Mouse (Mus musculus): ENCODE data around the gene Pld5. TPM values are rescaled to one million over a fixed set of nuclear protein-coding genes. Genes with fewer than 3 reads are reported as not detected.

The Pld5 gene
- polyA plus RNA-seq, 1 experiment from 2014 or later = 0.80 TPM

DNA sequence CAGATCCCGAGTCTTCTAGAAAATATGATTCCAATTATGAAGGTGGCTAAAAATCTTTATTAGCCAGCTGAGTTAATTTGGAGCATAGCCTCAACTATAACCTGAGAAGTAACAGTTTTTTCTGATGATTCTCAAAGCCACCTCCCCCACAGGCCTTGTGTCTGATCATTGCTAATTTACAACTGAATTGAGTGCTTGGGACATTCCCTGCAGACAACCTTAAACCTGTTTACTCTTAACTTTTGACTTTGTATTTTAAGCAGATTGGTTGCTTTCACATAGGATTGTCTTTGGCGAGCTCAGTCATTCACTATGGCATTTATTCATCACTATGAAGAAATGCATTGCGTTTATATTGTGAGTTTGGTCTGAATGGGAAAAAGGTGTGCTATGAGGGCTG, 246.7 kb downstream of the Pld5 start:
- H3K4me3 ChIP-seq = no peak overlapping the region
- H3K9me3 ChIP-seq (replicated peaks) = no peaks in the 10 kb centered on the region
- no peaks in the 10 kb centered on the region for H3K36me3 ChIP-seq (ENCODE audit: poor library complexity, severe bottlenecking)
- H3K4me2 ChIP-seq = no peak overlapping the region
- H3K9ac ChIP-seq = no peak overlapping the region
- H3K27me3 ChIP-seq = no peaks in the 10 kb centered on the region
- no peak for ATAC-seq
- H3K27ac ChIP-seq = no peak overlapping the region
- 64% methylated on average over 3 of the region's 3 CpGs for WGBS
- no peaks in the 10 kb centered on the region for H3K4me1 ChIP-seq

DNA sequence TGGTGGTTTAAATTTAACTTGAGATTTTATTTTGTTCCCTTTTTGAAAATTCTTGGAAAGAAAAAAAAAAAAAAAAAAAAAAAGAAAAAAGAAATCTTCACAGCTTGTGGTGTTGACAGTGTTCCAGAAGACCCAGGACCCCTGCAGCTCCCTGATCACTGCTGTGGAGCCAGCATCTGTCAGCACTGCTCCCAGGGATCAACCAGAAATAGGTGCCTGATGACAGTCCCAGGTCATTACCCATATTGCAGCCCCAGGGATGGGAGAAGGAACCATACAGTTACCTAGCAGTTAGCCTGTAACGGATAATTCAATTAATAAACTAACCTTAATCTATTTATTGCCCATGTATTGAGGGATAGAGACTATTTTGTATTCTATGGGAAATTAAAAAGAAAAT, 250.6 kb downstream of the Pld5 start:
- H3K27me3 ChIP-seq = no peaks in the 10 kb centered on the region
- WGBS = 64% methylated on average over 1 of the region's 1 CpGs
- no peak overlapping the region for H3K9ac ChIP-seq
- H3K36me3 ChIP-seq (ENCODE audit: poor library complexity, severe bottlenecking) = no peaks in the 10 kb centered on the region
- H3K4me2 ChIP-seq = no peak overlapping the region
- no peaks in the 10 kb centered on the region for H3K9me3 ChIP-seq (replicated peaks)
- no peaks in the 10 kb centered on the region for H3K4me1 ChIP-seq
- no peak overlapping the region for H3K4me3 ChIP-seq
- H3K27ac ChIP-seq = no peak overlapping the region
- no peak for ATAC-seq

DNA sequence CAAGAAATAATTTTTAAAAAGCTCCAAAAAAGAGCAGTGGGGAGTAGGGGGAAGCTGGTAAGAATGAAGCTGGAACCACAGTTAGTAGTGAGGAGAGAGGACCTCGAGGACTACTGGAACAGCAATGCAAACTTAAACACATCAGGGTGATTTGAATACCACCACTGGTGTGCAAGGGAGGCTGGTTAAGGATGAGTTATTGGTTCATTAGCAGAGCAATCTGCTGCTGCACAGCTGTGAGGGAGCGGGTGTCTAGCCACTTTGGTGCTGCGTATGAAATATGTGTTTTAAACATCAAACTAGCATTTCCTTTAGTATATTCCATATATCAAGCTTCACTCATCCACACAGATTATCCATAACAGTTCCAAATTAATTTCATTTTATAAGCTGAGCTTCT, 256.6 kb downstream of the Pld5 start:
- Histone ChIP-seq H3K9me3 (replicated peaks) (no peaks in the 10 kb centered on the region), H3K4me3 (no peak overlapping the region), H3K4me2 (no peak overlapping the region), H3K4me1 (peaks cover 14% of the 10 kb centered on the region; the same call in 1 of the 2 replicates), H3K9ac (no peak overlapping the region), H3K36me3 (ENCODE audit: poor library complexity, severe bottlenecking) (no peaks in the 10 kb centered on the region), H3K27me3 (no peaks in the 10 kb centered on the region), H3K27ac (no peak overlapping the region)
- WGBS = 93% methylated on average over 3 of the region's 3 CpGs
- ATAC-seq = no peak

DNA sequence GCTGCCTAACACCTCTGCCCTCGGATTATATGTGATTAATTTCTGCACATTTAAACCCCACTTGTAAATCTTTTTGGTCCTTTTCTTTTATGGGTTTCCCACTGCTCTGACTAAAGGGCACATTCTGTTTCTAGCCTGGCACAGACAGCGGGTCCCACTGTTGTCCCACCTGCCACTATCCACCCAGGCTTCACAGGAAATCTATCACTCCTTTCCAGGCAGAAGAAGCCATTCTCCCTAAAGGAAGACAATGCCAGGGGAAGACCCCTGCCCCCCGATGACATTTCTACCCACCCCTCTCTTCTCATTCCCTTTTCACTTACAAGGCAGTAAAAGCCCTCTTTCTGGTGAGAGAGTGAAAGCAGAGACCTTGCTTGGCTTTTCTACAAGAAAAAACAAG, 259.0 kb downstream of the Pld5 start:
- Histone ChIP-seq H3K4me1 (peaks cover 17% of the 10 kb centered on the region; the same call in 1 of the 2 replicates), H3K9ac (no peak overlapping the region), H3K4me3 (no peak overlapping the region), H3K4me2 (no peak overlapping the region), H3K36me3 (ENCODE audit: poor library complexity, severe bottlenecking) (no peaks in the 10 kb centered on the region), H3K9me3 (replicated peaks) (no peaks in the 10 kb centered on the region), H3K27me3 (no peaks in the 10 kb centered on the region), H3K27ac (no peak overlapping the region)
- 40% methylated on average over 3 of the region's 3 CpGs for WGBS
- no peak for ATAC-seq

DNA sequence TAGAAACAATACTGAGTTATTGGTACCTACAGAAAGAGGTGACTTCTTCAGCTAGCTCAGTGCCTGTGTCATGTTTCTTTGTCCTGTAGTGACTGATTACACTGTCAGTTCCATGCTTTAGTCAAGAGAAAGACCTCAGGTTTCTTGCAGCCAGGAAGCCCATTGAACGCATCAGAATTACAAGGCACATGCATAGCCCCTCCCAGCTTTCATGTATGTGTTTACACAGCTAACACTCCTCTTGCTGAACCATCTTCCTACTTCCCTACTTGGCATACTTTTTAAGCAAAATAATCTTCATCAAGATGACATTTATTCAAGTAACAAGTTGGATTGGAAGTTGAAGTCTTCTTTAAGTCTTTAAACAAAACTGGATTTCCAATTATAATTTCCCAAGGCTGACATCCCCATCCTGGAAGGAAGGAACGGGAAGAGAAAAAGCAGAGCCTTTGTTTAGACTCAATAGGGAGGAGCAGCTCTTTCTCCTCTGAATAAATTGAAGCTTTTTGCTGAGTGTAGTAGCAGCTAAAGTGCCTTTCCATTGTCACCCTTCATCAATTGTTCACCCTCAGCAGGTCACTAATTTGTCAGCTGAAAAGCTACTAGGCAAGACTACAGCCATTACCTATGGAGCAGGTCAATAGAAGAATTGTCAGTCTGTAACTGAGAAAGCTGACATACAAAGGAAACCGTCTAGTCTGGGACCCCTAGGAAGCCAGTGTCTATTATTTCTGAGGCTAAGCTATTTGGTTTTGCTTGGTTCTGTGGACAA, 261.4 kb downstream of the Pld5 start:
- ATAC-seq = peak; percentile 71; the same call in 1 of the 2 replicates
- Histone ChIP-seq H3K27me3 (no peaks in the 10 kb centered on the region), H3K36me3 (ENCODE audit: poor library complexity, severe bottlenecking) (no peaks in the 10 kb centered on the region), H3K27ac (peak overlapping the region; percentile 1; the same call in 1 of the 2 replicates), H3K4me1 (peaks cover 17% of the 10 kb centered on the region; the same call in 1 of the 2 replicates), H3K9me3 (replicated peaks) (no peaks in the 10 kb centered on the region), H3K4me2 (no peak overlapping the region), H3K4me3 (no peak overlapping the region), H3K9ac (no peak overlapping the region)
- 2% methylated on average over 3 of the region's 3 CpGs for WGBS

DNA sequence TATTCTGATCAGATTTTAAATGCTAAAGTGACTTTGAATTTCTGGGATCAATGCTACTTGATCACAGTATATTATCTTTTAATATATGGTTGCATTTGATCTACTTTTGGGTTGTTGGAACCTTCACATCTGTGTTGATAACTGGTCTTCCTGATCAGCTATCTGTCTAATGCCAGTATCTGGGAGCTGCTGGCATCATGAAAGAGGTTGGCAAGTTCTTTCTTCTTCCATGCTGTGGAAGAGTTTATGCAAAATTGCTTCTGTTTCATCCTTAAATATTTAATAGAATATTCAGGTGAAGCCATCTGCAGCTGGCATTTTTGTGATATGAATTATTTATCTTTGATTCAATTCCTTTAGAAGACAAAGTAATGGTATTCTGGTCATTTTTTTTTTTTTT, 263.6 kb downstream of the Pld5 start:
- ATAC-seq = no peak
- Histone ChIP-seq H3K4me3 (no peak overlapping the region), H3K36me3 (ENCODE audit: poor library complexity, severe bottlenecking) (no peaks in the 10 kb centered on the region), H3K9ac (no peak overlapping the region), H3K4me1 (peaks cover 17% of the 10 kb centered on the region; the same call in 1 of the 2 replicates), H3K27ac (no peak overlapping the region), H3K4me2 (no peak overlapping the region), H3K27me3 (no peaks in the 10 kb centered on the region), H3K9me3 (replicated peaks) (no peaks in the 10 kb centered on the region)

DNA sequence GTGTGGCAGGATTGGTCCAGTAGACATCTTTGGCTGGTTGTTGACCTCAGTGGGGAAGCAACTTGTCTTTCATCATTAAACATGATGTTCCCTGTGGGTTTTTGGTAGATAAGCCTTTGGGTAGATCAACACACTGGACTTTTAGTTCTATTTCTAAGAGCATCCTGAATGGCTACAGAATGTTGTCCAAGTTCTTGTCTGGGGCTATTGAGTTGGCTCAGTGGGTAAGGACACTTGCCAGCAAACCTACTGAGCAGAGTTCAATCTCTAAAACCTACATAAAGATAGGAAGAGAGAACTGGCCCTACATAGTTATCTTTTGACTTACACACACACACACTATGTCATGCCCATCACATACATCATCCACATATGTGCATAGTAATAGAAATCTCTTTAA, 264.0 kb downstream of the Pld5 start:
- H3K9ac ChIP-seq = no peak overlapping the region
- H3K9me3 ChIP-seq (replicated peaks) = no peaks in the 10 kb centered on the region
- no peak overlapping the region for H3K4me3 ChIP-seq
- no peak overlapping the region for H3K4me2 ChIP-seq
- H3K27me3 ChIP-seq = no peaks in the 10 kb centered on the region
- no peak for ATAC-seq
- H3K27ac ChIP-seq = no peak overlapping the region
- peaks cover 13% of the 10 kb centered on the region; the same call in 1 of the 2 replicates for H3K4me1 ChIP-seq
- no peaks in the 10 kb centered on the region for H3K36me3 ChIP-seq (ENCODE audit: poor library complexity, severe bottlenecking)

DNA sequence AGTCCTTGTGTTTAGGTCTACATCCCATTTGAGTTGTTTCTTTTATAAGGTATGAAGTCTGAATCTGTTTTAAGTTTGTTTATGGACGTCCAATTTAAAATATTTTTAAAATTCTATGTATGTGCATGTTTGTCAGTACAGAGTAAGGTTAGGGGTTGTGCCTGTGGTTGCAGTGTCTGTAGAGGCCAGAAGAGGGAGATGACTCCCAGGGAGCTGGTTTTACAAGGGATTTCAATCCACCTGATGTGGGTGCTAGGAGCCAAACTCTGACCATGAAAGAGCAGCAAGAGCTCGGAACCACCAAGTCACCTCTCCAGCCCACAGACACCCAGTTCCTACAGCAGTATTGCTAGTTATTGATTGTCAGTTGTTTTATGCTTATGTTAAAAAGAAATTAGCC, 266.7 kb downstream of the Pld5 start:
- H3K9me3 ChIP-seq (replicated peaks) = no peaks in the 10 kb centered on the region
- H3K4me3 ChIP-seq = no peak overlapping the region
- H3K4me2 ChIP-seq = no peak overlapping the region
- no peak overlapping the region for H3K27ac ChIP-seq
- H3K27me3 ChIP-seq = no peaks in the 10 kb centered on the region
- 0 out of 2 replicates have a peak, but pooled peaks cover 2% of the 10 kb centered on the region for H3K4me1 ChIP-seq
- no peak for ATAC-seq
- H3K9ac ChIP-seq = no peak overlapping the region
- 89% methylated on average over 2 of the region's 2 CpGs for WGBS
- H3K36me3 ChIP-seq (ENCODE audit: poor library complexity, severe bottlenecking) = no peaks in the 10 kb centered on the region

DNA sequence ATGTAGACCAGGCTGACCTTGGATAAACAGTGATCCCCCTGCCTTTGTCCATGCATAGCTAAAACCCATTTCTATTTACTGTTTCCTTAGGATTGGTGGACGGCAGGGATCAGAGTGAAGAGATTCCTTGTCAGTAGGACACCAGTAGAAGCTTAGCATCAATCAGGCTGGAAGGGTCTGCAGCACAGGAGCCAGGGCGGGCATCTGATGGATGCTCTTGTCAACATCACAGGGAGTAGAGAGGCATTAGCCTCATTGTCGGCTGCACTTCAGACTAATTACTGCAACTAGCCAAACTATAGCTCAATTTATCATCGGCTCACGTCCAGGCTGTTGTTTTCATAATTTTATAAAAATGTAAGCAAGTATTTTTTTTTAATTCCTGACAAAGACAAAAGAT, 274.5 kb downstream of the Pld5 start:
- no peak for ATAC-seq
- Histone ChIP-seq H3K36me3 (ENCODE audit: poor library complexity, severe bottlenecking) (no peaks in the 10 kb centered on the region), H3K4me2 (no peak overlapping the region), H3K9me3 (replicated peaks) (no peaks in the 10 kb centered on the region), H3K27me3 (no peaks in the 10 kb centered on the region), H3K9ac (no peak overlapping the region), H3K4me3 (no peak overlapping the region), H3K27ac (no peak overlapping the region), H3K4me1 (peaks cover 12% of the 10 kb centered on the region; the same call in 1 of the 2 replicates)
- WGBS = 79% methylated on average over 5 of the region's 5 CpGs

DNA sequence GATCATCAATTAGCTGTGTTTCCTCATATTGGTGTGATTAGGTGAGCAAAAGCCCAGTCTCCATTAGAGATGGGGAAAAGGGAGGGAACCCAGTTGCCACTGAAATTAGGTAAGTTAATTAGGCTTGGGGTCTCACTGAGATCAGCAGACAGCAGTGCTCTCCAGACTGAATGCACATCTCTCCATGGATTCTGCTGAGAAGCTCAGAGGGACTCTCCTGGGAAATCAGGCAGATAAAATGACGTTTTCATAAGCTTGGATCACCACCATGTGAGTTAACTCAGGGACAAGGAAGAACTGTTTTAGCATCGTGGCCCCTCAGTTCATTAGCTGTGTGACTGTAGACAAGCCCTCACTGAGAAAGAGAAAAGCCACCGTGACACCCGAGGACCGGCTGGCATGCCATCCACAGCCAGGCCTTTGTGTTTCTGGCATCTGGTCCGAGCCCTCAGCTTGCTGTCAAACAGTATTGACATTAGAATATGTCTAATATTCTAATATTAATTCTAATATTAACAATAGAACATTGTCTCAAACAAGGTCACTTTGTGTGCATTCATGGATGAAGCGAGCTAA, 277.9 kb downstream of the Pld5 start:
- Histone ChIP-seq H3K9ac (no peak overlapping the region), H3K27ac (no peak overlapping the region), H3K36me3 (ENCODE audit: poor library complexity, severe bottlenecking) (no peaks in the 10 kb centered on the region), H3K9me3 (replicated peaks) (no peaks in the 10 kb centered on the region), H3K4me3 (no peak overlapping the region), H3K4me1 (peaks cover 12% of the 10 kb centered on the region; the same call in 1 of the 2 replicates), H3K27me3 (no peaks in the 10 kb centered on the region), H3K4me2 (no peak overlapping the region)
- WGBS = 49% methylated on average over 7 of the region's 7 CpGs
- ATAC-seq = peak; percentile 43; the same call in 1 of the 2 replicates

DNA sequence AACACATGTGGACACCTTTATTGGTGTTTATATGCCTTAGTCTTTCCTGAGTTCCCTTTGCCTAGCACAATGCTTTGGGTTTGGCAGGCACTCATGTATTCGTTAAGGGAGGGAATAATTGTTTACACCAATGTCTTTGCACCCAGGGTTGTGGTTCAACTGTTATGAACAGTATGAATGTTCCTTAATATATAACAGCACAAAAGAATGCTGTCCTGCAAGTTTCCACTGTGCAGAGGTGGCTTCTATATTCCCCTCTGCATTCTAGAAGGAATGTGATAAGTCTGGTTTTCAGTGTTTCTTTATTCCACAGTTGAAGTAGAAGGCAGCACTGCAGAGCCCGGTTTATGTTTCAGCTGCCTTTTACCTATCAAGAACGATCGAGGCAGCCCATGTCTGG, 286.2 kb downstream of the Pld5 start:
- no peaks in the 10 kb centered on the region; the same call in 1 of the 2 replicates for H3K9me3 ChIP-seq (replicated peaks)
- ATAC-seq = no peak
- H3K36me3 ChIP-seq (ENCODE audit: poor library complexity, severe bottlenecking) = no peaks in the 10 kb centered on the region
- H3K27ac ChIP-seq = no peak overlapping the region
- H3K27me3 ChIP-seq = no peaks in the 10 kb centered on the region
- no peak overlapping the region for H3K9ac ChIP-seq
- no peak overlapping the region for H3K4me2 ChIP-seq
- H3K4me3 ChIP-seq = no peak overlapping the region
- WGBS = 89% methylated on average over 4 of the region's 4 CpGs
- H3K4me1 ChIP-seq = no peaks in the 10 kb centered on the region

DNA sequence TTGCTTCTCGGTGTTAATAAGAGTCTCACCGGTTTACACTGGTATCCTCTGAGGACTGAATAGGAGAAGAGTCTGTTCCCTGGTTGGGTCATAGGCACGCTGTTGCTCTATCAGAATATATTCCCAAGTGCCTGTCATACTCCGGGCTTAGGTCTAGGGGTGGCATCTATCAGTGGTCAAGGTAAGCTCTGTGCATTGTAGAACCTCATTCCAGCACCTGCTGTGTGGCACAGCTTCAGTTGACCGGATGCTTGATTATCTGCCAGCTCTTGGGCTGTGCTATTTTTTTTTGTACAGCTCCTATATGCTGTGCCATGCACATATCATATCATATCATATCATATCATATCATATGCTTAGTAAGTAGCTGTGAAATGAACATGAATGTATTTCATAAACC, 286.7 kb downstream of the Pld5 start:
- ATAC-seq = no peak
- H3K36me3 ChIP-seq (ENCODE audit: poor library complexity, severe bottlenecking) = no peaks in the 10 kb centered on the region
- H3K9ac ChIP-seq = no peak overlapping the region
- H3K4me2 ChIP-seq = no peak overlapping the region
- no peak overlapping the region for H3K4me3 ChIP-seq
- no peak overlapping the region for H3K27ac ChIP-seq
- H3K4me1 ChIP-seq = no peaks in the 10 kb centered on the region
- no peaks in the 10 kb centered on the region; the same call in 1 of the 2 replicates for H3K9me3 ChIP-seq (replicated peaks)
- WGBS = 93% methylated on average over 5 of the region's 5 CpGs
- H3K27me3 ChIP-seq = no peaks in the 10 kb centered on the region

Measured in forebrain, embryonic 13.5 days (tissue).